Mouse (Mus musculus): ENCODE measurements around the gene Ubxn11. TPM values are rescaled to one million over a fixed set of nuclear protein-coding genes. Genes with fewer than 3 reads are reported as not detected.

Ubxn11 gene
- polyA plus RNA-seq, 1 experiment from 2014 or later: 10.0 TPM

DNA sequence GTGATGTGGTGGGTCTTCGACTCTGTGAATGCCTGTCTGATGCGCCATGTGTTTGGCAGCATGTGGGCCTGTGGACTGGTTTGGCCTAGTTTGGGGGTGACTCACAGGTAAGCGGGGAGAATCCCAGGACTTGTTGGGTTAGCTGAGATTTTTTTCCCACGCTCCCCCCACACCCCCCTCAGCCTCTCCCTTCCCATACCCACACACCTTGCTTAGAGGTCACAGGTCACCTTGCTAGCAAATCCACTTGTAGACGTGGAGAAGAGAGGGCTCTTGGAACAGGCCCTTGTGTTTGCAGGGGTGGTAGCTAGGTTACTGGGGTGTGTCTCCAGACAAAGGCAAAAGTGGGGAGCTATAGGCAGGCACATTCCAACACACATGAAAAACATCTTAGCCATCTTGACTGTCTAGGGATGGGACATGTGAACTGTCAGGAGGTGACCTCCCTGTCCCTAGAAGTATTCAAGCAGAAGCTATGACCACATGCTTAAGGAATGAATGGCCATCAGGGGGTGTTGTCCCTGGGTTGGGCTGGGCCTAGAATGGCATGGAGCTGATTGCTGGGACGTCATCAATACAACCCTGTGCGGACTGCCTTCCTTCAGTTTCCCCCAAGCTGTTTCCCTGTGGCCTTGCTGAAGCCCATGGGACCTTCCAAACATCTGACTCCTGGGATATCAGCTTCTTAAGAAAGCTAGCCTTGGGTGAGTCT, 34.4 kb upstream of the Ubxn11 start:
- TF ChIP-seq CTCF (IDR thresholded peaks at IDR 0.05): no peak
- no peaks in the 10 kb centered on the region for H3K27me3 ChIP-seq
- POLR2A ChIA-PET: no interaction called here
- CTCF ChIA-PET: no interaction called here
- ATAC-seq (no peak), DNase-seq (ENCODE audit: low read depth, low spot score) (no peak)
- in situ Hi-C loops (cut with MboI; ENCODE audit: low pct_unique_long_range_greater_than_20kb): no loop called here

DNA sequence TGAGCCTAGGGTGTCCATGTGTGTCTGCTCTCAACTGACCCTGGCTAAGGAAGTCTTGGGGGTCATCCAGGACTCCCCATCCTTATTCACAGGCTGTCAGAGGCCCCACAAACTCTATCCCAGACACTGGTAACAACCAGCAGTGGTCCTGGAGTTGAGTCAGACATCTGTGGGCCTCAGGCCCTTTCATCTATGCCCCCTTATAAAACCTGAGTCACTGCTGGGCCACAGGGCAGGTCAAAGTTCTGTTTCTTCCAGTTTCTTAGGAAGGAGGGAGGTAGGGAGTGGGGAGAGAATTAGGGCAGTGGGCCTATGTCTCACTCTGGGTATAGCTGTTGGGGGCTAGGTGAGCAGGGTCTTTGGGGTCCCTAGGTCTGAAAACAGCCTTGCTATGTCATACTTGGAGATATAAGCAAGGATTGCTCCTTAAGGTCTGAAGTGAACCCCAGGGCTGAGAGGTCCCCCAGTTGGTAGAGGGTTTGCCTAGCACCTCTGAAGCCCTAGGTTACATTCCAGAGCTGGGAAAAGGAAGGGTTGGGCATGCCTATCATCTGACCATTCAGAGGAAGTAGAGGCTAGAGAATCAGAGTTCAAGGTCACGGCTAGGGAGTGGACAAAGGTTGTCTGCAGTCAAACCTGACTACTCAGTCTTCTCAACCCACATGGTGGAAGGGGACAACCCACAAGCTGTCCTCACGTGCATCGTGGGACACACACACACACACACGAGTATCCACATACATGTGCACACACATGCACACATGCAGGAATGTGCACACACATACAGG, 33.4 kb upstream of the Ubxn11 start:
- ATAC-seq: no peak
- POLR2A ChIA-PET: no interaction called here

DNA sequence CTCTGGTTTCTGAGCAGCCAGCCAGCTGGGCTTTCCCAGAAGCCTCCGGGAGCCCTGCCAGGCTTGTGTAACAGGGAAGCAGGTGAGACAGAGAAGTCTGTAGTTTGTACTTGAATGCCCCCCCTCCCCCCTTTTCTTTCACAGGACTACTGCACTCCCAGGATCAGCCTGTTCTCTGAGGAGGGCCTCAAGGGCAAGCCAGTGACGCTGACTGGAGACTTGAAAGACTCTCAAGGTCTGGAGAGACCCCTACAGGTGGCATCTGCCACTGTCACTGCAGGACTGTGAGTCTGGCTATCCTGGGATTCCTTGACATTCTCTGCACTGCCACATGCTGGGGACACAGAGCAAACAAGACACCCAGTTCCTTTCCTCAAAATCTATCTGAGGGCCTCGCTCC, 23.7 kb upstream of the Ubxn11 start:
- POLR2A ChIA-PET: interaction anchor here (0.6 kb wide), 1 partner anchor 11 kb away, joined by 4 read pairs; no protein-coding TSS in a partner anchor
- no peak for TF ChIP-seq CTCF (IDR thresholded peaks at IDR 0.05)
- ATAC-seq (no peak), DNase-seq (ENCODE audit: low read depth, low spot score) (no peak)
- CTCF ChIA-PET: interaction anchor here (0.7 to 2.5 kb wide), 2 partner anchors 8 to 144 kb away, joined by 4 to 10 read pairs; no protein-coding TSS in a partner anchor
- in situ Hi-C loops (cut with MboI; ENCODE audit: low pct_unique_long_range_greater_than_20kb): no loop called here
- H3K27me3 ChIP-seq: no peaks in the 10 kb centered on the region

More for the DNA sequence above, 33.4 kb upstream of the Ubxn11 start:
- no peaks in the 10 kb centered on the region for H3K27me3 ChIP-seq
- TF ChIP-seq CTCF (IDR thresholded peaks at IDR 0.05): no peak
- no peak for DNase-seq (ENCODE audit: low read depth, low spot score)
- CTCF ChIA-PET: no interaction called here
- in situ Hi-C loops (cut with MboI; ENCODE audit: low pct_unique_long_range_greater_than_20kb): no loop called here

DNA sequence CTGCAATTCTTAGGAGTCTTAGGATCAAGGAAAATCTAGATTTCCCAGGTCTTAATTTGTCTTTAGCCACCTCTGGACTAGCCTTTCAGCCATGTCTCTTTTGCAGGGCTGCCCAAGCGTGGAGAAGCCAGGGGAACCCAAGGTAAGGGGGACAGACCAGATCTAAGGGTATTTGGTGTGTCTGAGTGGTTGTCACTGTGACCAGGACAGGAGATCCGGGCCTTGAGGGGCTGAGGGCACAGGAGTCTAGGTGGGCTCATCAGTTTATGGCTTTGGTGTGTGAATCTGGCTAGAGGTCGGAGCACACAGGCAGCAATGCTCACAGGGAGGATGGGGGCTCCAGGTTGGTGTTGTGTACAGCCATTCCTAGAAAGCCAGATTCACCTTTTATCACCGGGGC, 21.7 kb upstream of the Ubxn11 start:
- TF ChIP-seq CTCF (IDR thresholded peaks at IDR 0.05): no peak
- ChIA-PET CTCF (no interaction called here), POLR2A (no interaction called here)
- no peak for DNase-seq (ENCODE audit: low read depth, low spot score)
- no peak for ATAC-seq
- in situ Hi-C loops (cut with MboI; ENCODE audit: low pct_unique_long_range_greater_than_20kb): loop anchor here (5.0 kb wide), 1 partner anchor 43 kb away; no protein-coding TSS in a partner anchor
- no peaks in the 10 kb centered on the region for H3K27me3 ChIP-seq

DNA sequence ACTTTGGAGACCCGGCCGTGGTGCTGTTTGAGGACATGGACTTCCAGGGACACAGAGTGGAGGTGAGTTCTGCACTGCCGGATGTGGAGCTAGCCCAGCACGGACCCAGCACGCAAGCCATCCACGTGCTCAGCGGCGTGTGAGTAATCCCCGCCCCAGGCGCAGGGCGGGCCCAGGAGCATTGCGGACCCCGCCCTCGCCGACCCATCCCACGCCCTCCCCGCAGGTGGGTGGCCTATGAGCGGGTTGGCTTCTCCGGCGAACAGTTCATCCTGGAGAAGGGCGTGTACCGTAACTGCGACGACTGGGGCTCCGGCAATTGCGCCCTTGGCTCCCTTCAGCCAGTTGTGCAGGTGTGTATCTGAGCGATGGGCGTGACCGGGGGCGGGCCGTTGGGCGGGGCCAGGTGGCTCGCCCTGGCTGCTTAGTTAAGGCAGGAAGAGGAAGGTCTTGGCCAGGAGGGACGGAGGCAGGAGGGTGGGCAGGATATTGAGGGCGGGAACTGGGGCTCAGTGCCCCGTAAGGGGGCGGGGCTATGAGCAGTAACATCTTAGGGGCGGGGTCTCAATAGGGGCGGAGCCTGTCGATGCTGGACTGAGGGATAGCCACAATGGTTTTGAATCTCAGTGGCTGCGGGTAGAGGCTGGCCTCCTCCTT, 20.5 kb upstream of the Ubxn11 start:
- peak; percentile 44 for ATAC-seq
- ChIA-PET CTCF (no interaction called here), POLR2A (no interaction called here)
- no peaks in the 10 kb centered on the region for H3K27me3 ChIP-seq
- in situ Hi-C loops (cut with MboI; ENCODE audit: low pct_unique_long_range_greater_than_20kb): loop anchor here (5.0 kb wide), 1 partner anchor 45 kb away; no protein-coding TSS in a partner anchor
- no peak for TF ChIP-seq CTCF (IDR thresholded peaks at IDR 0.05)
- DNase-seq (ENCODE audit: low read depth, low spot score): no peak

DNA sequence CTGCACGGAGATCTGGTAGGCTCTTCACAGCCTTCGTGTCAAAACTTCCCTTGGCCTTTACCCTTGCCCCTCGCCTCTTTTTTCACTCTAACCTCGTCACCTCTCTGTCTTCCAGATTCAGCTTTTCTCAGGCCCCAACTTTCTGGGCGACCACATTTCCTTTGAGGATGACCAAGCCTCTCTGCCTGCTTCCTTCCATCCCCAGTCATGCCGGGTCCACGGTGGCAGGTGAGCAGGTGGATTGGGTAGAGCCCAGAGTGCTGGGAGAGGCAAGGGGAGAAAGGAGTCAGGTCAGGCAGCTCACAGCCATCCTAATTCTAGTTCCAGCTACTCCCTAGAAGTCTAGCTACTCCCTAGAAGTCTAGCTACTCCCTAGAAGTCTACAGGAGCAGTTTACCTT, 19.9 kb upstream of the Ubxn11 start:
- no peaks in the 10 kb centered on the region for H3K27me3 ChIP-seq
- ChIA-PET POLR2A (no interaction called here), CTCF (no interaction called here)
- DNase-seq (ENCODE audit: low read depth, low spot score): no peak
- no peak for TF ChIP-seq CTCF (IDR thresholded peaks at IDR 0.05)
- ATAC-seq: no peak
- in situ Hi-C loops (cut with MboI; ENCODE audit: low pct_unique_long_range_greater_than_20kb): loop anchor here (5.0 kb wide), 1 partner anchor 45 kb away; no protein-coding TSS in a partner anchor

DNA sequence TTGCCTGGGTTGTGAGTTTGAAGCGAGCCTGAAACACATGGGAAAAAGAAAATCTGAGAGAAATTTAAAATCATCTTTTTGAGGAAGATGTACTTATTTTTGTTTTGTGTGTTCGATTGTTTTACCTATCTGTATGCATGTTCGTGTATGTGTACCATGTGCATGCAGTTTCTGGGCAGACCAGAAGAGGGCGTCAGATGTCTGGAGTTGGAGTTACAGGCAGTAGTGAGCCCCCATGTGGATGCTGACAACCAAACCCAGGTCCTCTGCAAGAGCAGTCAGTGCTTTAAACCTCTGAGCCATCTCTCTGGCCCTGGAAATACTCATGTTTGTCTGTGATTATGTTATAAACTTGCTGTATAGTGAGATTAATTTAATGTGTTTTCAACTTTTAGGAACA, 17.4 kb upstream of the Ubxn11 start:
- DNase-seq (ENCODE audit: low read depth, low spot score) (no peak), ATAC-seq (no peak)
- in situ Hi-C loops (cut with MboI; ENCODE audit: low pct_unique_long_range_greater_than_20kb): loop anchor here (5.0 kb wide), 1 partner anchor 48 kb away; no protein-coding TSS in a partner anchor
- no peaks in the 10 kb centered on the region for H3K27me3 ChIP-seq
- TF ChIP-seq CTCF (IDR thresholded peaks at IDR 0.05): peak; percentile 41
- ChIA-PET CTCF (no interaction called here), POLR2A (no interaction called here)

DNA sequence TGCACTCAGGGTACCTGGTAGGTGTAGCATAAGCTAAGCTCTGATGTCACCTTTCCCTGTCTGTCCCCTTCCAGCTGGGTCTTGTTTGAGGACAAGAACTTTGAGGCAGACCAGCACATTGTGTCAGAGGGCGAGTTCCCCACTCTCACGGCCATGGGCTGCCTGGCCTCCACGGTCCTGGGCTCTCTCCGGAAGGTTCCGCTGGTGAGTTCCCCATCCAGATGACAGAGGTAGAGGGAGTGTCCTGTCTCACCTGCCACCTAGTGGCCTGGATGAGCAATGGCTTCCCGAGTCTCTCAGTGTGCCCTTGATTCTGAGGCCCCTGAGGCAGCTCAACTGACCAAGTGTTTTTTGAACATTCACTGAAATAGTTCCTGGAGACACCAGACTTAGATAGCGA, 15.0 kb upstream of the Ubxn11 start:
- no peaks in the 10 kb centered on the region for H3K27me3 ChIP-seq
- in situ Hi-C loops (cut with MboI; ENCODE audit: low pct_unique_long_range_greater_than_20kb): no loop called here
- DNase-seq (ENCODE audit: low read depth, low spot score) (no peak), ATAC-seq (no peak)
- CTCF ChIA-PET: interaction anchor here (0.8 to 2.7 kb wide), 9 partner anchors 10 to 80 kb away, joined by 3 to 10 read pairs (median 4); no protein-coding TSS in a partner anchor
- POLR2A ChIA-PET: interaction anchor here (0.7 kb wide), 1 partner anchor 120 kb away, joined by 3 read pairs; no protein-coding TSS in a partner anchor
- TF ChIP-seq CTCF (IDR thresholded peaks at IDR 0.05): peak; percentile 74

DNA sequence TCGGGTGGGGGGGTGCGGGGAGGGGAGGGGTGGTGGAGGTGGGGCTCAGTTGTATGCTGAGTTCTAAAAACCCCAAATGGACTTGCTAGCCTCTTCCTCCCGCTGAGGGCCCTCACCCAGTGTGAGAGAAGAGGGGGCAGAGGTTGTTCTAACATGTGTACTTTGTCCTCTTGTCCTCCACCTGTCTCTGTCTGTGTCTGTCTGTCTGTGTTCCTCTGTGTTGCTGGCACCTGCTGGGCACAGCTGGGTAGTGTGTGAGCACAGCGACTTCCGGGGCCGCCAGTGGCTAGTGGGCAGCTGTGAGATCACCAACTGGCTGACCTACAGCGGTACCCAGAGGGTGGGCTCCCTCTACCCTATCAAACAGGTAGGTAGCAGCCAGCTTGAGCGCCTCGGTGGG, 13.3 kb upstream of the Ubxn11 start:
- in situ Hi-C loops (cut with MboI; ENCODE audit: low pct_unique_long_range_greater_than_20kb): no loop called here
- no peaks in the 10 kb centered on the region for H3K27me3 ChIP-seq
- ATAC-seq (no peak), DNase-seq (ENCODE audit: low read depth, low spot score) (no peak)
- ChIA-PET CTCF (no interaction called here), POLR2A (no interaction called here)
- no peak for TF ChIP-seq CTCF (IDR thresholded peaks at IDR 0.05)

DNA sequence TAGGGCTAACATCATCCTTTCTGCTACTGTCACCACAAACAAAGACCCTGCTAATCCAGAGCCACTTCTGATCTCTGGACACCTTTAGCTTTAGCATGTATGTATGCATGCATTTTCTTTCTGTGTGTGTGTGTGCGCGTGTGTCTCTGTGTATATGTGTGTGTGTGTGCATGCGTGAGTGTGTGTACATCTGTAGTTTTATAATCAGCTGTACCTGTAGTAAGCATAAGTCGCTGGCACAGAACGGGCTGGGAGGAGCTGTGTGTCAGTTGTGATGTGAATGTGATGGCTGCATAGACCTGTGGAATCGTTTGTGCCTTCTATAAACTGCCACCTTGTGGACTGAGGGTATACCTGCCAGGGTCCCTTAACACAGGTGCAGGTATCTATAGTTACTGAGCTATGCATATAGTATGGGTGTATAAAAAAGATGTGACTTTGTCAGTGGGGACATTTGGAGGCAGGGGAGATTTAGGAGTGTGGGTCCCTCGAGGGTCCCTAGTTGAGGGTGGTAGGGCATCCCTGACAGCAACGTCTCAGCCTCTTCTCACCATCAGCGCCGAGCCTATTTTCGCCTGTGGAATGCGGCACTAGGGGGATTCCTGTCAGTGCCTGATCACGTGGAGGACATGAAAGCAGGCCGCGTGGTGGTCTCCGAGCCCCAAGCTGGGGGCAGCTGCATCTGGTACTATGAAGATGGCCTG, 11.7 kb upstream of the Ubxn11 start:
- no peak for TF ChIP-seq CTCF (IDR thresholded peaks at IDR 0.05)
- ChIA-PET CTCF (no interaction called here), POLR2A (interaction anchor here (0.5 kb wide), 1 partner anchor 12 kb away, joined by 4 read pairs; no protein-coding TSS in a partner anchor)
- in situ Hi-C loops (cut with MboI; ENCODE audit: low pct_unique_long_range_greater_than_20kb): loop anchor here (10.0 kb wide), 2 partner anchors 154 to 204 kb away; partner anchors contain the start of genes E130218I03Rik, Gm30191 and Zfp593
- H3K27me3 ChIP-seq: no peaks in the 10 kb centered on the region
- no peak for DNase-seq (ENCODE audit: low read depth, low spot score)
- ATAC-seq: no peak

All from Patski (cell line).